Mouse (Mus musculus) MEL (cell line): ENCODE data around the gene Vstm5. TPM values are rescaled to one million over a fixed set of nuclear protein-coding genes. Genes with fewer than 3 reads are reported as not detected.
A peak's percentile ranks its signal among the peaks of the same experiment; 100 is the strongest.

Experiments used
- DNase-seq: peaks from one replicate; pipeline ENCODE4 v3.0.0; 2011; ENCODE audit warnings: low read depth, low spot score
- H3K27ac ChIP-seq: 2 replicates; pipeline ENCODE4 v1.5.1; 2012; ENCODE audit warnings: low read depth, mild to moderate bottlenecking, control low read depth, low read length, moderate library complexity; ENCODE audit not compliant: control insufficient read depth
- H3K27me3 ChIP-seq, 2 experiments: fragments of 150-350 bp in 1 of 2; sonication (generic) in 1 of 2; 2 replicates each; pipeline ENCODE4 v1.6.1; 2012; ENCODE audit warnings: low read length in 2 of 2, mild to moderate bottlenecking in 2 of 2, improper control_type of control experiment in 1 of 2, moderate library complexity in 1 of 2; ENCODE audit not compliant: insufficient read depth in 2 of 2, control insufficient read depth in 1 of 2
- H3K36me3 ChIP-seq, 2 experiments: 2 replicates each; pipeline ENCODE4 v1.6.1; 2012 to 2014; ENCODE audit warnings: low read length in 2 of 2, improper control_type of control experiment in 1 of 2, inconsistent platforms in 1 of 2, mild to moderate bottlenecking in 1 of 2; ENCODE audit not compliant: insufficient read depth in 2 of 2, control insufficient read depth in 1 of 2
- H3K4me1 ChIP-seq, 2 experiments: fragments of 150-350 bp in 1 of 2; sonication (generic) in 1 of 2; 2 replicates each; pipeline ENCODE4 v1.6.1; 2012; ENCODE audit warnings: low read length in 2 of 2, improper control_type of control experiment in 1 of 2, mild to moderate bottlenecking in 1 of 2; ENCODE audit not compliant: insufficient read depth in 2 of 2, control insufficient read depth in 1 of 2
- H3K4me3 ChIP-seq, 2 experiments: fragments of 150-350 bp in 1 of 2; sonication (generic) in 1 of 2; 2 replicates each; pipeline ENCODE4 v1.5.1; 2012; ENCODE audit warnings: low read depth in 2 of 2, low read length in 2 of 2, mild to moderate bottlenecking in 2 of 2, moderate library complexity in 2 of 2, control low read depth in 1 of 2, improper control_type of control experiment in 1 of 2; ENCODE audit not compliant: control insufficient read depth in 1 of 2, insufficient read depth in 1 of 2
- H3K79me2 ChIP-seq: 2 replicates; pipeline ENCODE4 v1.6.1; 2012; ENCODE audit warnings: mild to moderate bottlenecking, low read length, moderate library complexity; ENCODE audit not compliant: control insufficient read depth, poor library complexity, insufficient read depth
- H3K9ac ChIP-seq: 2 replicates; pipeline ENCODE4 v1.6.1; 2012; ENCODE audit warnings: low read depth, mild to moderate bottlenecking, control low read depth, low read length, moderate library complexity; ENCODE audit not compliant: control insufficient read depth, poor library complexity, severe bottlenecking
- H3K9me3 ChIP-seq: fragments of 150-350 bp; sonication (generic); replicated peaks from 2 replicates; pipeline ENCODE4 v1.6.1; 2012; ENCODE audit warnings: mild to moderate bottlenecking, low read length, improper control_type of control experiment, moderate library complexity; ENCODE audit not compliant: insufficient read depth
- BHLHE40 ChIP-seq: IDR thresholded peaks from 2 replicates; pipeline ENCODE4 v1.6.1; 2012; ENCODE audit warnings: low read depth, mild to moderate bottlenecking, inconsistent platforms, low read length, improper control_type of control experiment, borderline replicate concordance
- CHD2 ChIP-seq: IDR thresholded peaks from 2 replicates; pipeline ENCODE4 v1.6.1; 2011; ENCODE audit warnings: low read length, improper control_type of control experiment
- ELF1 ChIP-seq: IDR thresholded peaks from 2 replicates; pipeline ENCODE4 v1.6.1; 2014; ENCODE audit warnings: low read depth, mild to moderate bottlenecking, inconsistent platforms, low read length, improper control_type of control experiment, moderate library complexity
- EP300 ChIP-seq, 2 experiments: IDR thresholded peaks; 2 replicates each; pipeline ENCODE4 v1.6.1; 2011; ENCODE audit warnings: improper control_type of control experiment in 2 of 2, low read length in 2 of 2, low read depth in 1 of 2, mild to moderate bottlenecking in 1 of 2
- ETS1 ChIP-seq: IDR thresholded peaks from 2 replicates; pipeline ENCODE4 v1.6.1; 2012; ENCODE audit warnings: low read depth, mild to moderate bottlenecking, inconsistent platforms, low read length, improper control_type of control experiment, moderate library complexity
- GATA1 ChIP-seq: IDR thresholded peaks from 2 replicates; pipeline ENCODE4 v1.6.1; 2011; ENCODE audit warnings: low read depth, low read length, improper control_type of control experiment
- HCFC1 ChIP-seq: IDR thresholded peaks from 2 replicates; pipeline ENCODE4 v1.6.1; 2012; ENCODE audit warnings: low read depth, mild to moderate bottlenecking, inconsistent platforms, low read length, improper control_type of control experiment, moderate library complexity
- MAX ChIP-seq: IDR thresholded peaks from 2 replicates; pipeline ENCODE4 v1.6.1; 2011; ENCODE audit warnings: low read length, improper control_type of control experiment
- MAZ ChIP-seq: IDR thresholded peaks from 2 replicates; pipeline ENCODE4 v1.6.1; 2012; ENCODE audit warnings: low read depth, mild to moderate bottlenecking, inconsistent platforms, low read length, improper control_type of control experiment
- MYC ChIP-seq: IDR thresholded peaks from 2 replicates; pipeline ENCODE4 v1.6.1; 2011; ENCODE audit warnings: low read depth, mild to moderate bottlenecking, low read length, improper control_type of control experiment, moderate library complexity
- NELFE ChIP-seq: IDR thresholded peaks from 2 replicates; pipeline ENCODE4 v1.6.1; 2011; ENCODE audit warnings: low read depth, low read length, improper control_type of control experiment
- NRF1 ChIP-seq: IDR thresholded peaks from 2 replicates; pipeline ENCODE4 v1.6.1; 2014; ENCODE audit warnings: low read depth, mild to moderate bottlenecking, inconsistent platforms, low read length, improper control_type of control experiment, moderate library complexity; ENCODE audit not compliant: poor library complexity, insufficient read depth, severe bottlenecking
- POLR2AphosphoS2 ChIP-seq: IDR thresholded peaks from 2 replicates; pipeline ENCODE4 v1.6.1; 2011; ENCODE audit warnings: low read length, improper control_type of control experiment
- RAD21 ChIP-seq: IDR thresholded peaks from 2 replicates; pipeline ENCODE4 v1.6.1; 2011; ENCODE audit warnings: mild to moderate bottlenecking, low read depth, low read length, improper control_type of control experiment
- SIN3A ChIP-seq: IDR thresholded peaks from 2 replicates; pipeline ENCODE4 v1.6.1; 2012; ENCODE audit warnings: low read length, improper control_type of control experiment, inconsistent platforms
- TAL1 ChIP-seq: IDR thresholded peaks from 2 replicates; pipeline ENCODE4 v1.6.1; 2012; ENCODE audit warnings: mild to moderate bottlenecking, inconsistent platforms, low read length, moderate library complexity, mixed read lengths
- USF2 ChIP-seq, 2 experiments: IDR thresholded peaks; 2 replicates each; pipeline ENCODE4 v1.6.1; 2011 to 2012; ENCODE audit warnings: improper control_type of control experiment in 2 of 2, low read length in 2 of 2, borderline replicate concordance in 1 of 2, inconsistent platforms in 1 of 2, low read depth in 1 of 2, mild to moderate bottlenecking in 1 of 2; ENCODE audit not compliant: insufficient read depth in 1 of 2
- ZC3H11A ChIP-seq: IDR thresholded peaks from 2 replicates; pipeline ENCODE4 v1.6.1; 2012; ENCODE audit warnings: low read depth, mild to moderate bottlenecking, inconsistent platforms, low read length, improper control_type of control experiment
- ZKSCAN1 ChIP-seq: IDR thresholded peaks from 2 replicates; pipeline ENCODE4 v1.6.1; 2012; ENCODE audit warnings: low read depth, mild to moderate bottlenecking, inconsistent platforms, low read length, improper control_type of control experiment, moderate library complexity
- ZNF384 ChIP-seq: IDR thresholded peaks from 2 replicates; pipeline ENCODE4 v1.6.1; 2012; ENCODE audit warnings: low read depth, mild to moderate bottlenecking, inconsistent platforms, low read length, improper control_type of control experiment
- polyA plus RNA-seq, 2 experiments: library from polyadenylated mRNA; stranded (reverse) in 1 of 2; unstranded in 1 of 2; fragments of >175 nt in 1 of 2; fragments of >200 nt in 1 of 2; gene quantifications; 2 replicates each; pipeline versions ENCODE4 v1.2.1 to v1.2.4; 2012; ENCODE audit warnings: low replicate concordance in 2 of 2, low read depth in 1 of 2; ENCODE audit not compliant: insufficient read length in 2 of 2, insufficient read depth in 1 of 2, missing spikeins in 1 of 2
- total RNA-seq: library from RNA; depleted of rRNA; stranded (reverse); fragments of 300-350 nt; gene quantifications from 2 replicates; pipeline ENCODE4 v1.2.3, GENCODE M21; 2012

Vstm5 gene
- total and polyA plus RNA-seq, 3 experiments, result 23.5 to 27.0 TPM; not detected in 1

- H3K9ac ChIP-seq, result no peak overlapping the region
- H3K27me3 ChIP-seq, result peaks cover 0 to 1% of the 10 kb centered on the region in 2 experiments; a peak in 1 of 4 replicates
- TF ChIP-seq ELF1, result no peak
- 0 out of 2 replicates have a peak, but pooled peaks have one; percentile 16 for TF ChIP-seq NELFE
- no peak for TF ChIP-seq ZNF384
- 0 out of 2 replicates have a peak, but pooled peaks have one; percentile 14 for TF ChIP-seq MAX
- H3K4me3 ChIP-seq, result no peak overlapping the region
- peaks cover 13% of the 10 kb centered on the region for H3K79me2 ChIP-seq
- peaks cover 24 to 32% of the 10 kb centered on the region in 2 experiments for H3K4me1 ChIP-seq
- DNase-seq, result no peak
- no peak overlapping the region for H3K27ac ChIP-seq
- peaks cover 0 to 28% of the 10 kb centered on the region in 2 experiments; a peak in 2 of 4 replicates for H3K36me3 ChIP-seq
- no peaks in the 10 kb centered on the region for H3K9me3 ChIP-seq
Observed at GRCm38 (mm10) chr9:15237516-15238296, 1.1 kb upstream of the Vstm5 start.

DNA sequence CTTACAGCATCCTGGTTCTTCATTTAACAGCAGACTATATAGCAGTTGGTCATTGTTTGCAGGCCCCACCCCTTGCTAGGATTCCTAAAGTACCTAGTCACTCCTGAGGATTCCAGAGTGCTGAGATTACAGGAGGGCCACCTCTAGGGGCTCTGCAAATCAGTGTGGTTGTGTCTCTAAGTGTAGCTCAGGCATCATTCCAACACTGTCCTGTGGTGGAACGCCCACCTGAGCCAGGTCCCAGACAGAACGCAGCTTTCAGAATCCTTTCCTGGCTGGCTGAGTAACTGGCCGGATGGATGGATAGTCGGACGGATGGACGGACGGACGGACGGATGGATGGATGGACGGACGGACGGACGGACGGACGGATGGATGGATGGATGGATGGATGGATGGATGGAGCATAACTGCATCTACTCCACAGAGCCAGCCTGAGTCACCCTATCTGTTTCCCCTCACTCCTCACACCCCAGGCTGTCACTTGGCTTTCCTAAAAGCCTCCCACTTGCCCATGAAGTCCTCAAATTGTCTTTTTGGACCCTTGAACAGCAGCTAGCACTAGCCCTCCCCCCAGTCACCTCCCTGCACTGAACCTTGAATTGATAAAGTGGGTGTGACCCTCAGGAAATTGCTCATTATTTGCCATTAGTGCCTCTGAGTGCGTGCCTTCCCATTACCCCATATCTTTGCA, 401 bp upstream of the Vstm5 start:
- DNase-seq, result no peak
- Histone ChIP-seq H3K79me2 (peaks cover 13% of the 10 kb centered on the region), H3K27ac (no peak overlapping the region), H3K9ac (peak overlapping the region; percentile 70), H3K9me3 (no peaks in the 10 kb centered on the region), H3K27me3 (no peaks in the 10 kb centered on the region)
- TF ChIP-seq BHLHE40 (0 out of 2 replicates have a peak, but pooled peaks have one; percentile 3), EP300 (IDR thresholded peaks at IDR 0.05; ENCODE audit: low read depth in 1 of 2, low read length in 2 of 2) (peak; percentile 39 to 44; a peak in 2 of 4 replicates), GATA1 (peak; percentile 35; the same call in 1 of the 2 replicates), TAL1 (no peak)
- TF ChIP-seq, all 39 proteins: peak for 3
- Histone ChIP-seq H3K36me3 (peaks cover 0 to 28% of the 10 kb centered on the region in 2 experiments; a peak in 2 of 4 replicates), H3K4me3 (peak overlapping the region; percentile 70 to 80), H3K4me1 (peaks cover 24 to 32% of the 10 kb centered on the region in 2 experiments)

DNA sequence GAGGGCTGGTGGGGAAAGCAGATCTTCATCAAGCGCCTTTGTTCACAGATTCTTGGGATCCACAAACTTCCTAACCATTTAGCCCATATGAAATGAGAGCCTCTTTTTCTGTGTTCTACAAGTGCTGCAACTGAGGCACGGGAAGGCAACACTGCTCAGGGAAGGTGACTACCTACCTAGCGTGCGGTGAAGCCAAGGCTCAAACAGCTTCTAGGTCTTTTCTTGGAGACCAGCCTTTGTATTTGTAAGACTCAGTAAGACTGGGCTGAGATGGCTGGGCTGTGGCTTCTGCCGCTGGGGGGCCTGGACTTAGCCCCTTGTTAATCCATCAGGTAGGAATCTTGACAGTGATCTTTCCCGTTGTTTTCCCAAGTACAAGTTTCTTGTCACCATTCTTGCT, 1.2 kb downstream of the Vstm5 start:
- Histone ChIP-seq H3K27me3 (no peaks in the 10 kb centered on the region), H3K9me3 (no peaks in the 10 kb centered on the region)
- no peak for DNase-seq

More for the DNA sequence above, 1.2 kb downstream of the Vstm5 start:
- Histone ChIP-seq H3K9ac (peak overlapping the region; percentile 70), H3K4me1 (peaks cover 24 to 32% of the 10 kb centered on the region in 2 experiments), H3K27ac (no peak overlapping the region), H3K36me3 (peaks cover 0 to 28% of the 10 kb centered on the region in 2 experiments; a peak in 2 of 4 replicates), H3K4me3 (peak overlapping the region; percentile 70 to 80), H3K79me2 (peaks cover 13% of the 10 kb centered on the region)
- TF ChIP-seq NRF1 (no peak), MAZ (no peak), USF2 (IDR thresholded peaks at IDR 0.05; ENCODE audit: borderline replicate concordance in 1 of 2, insufficient read depth in 1 of 2, low read depth in 1 of 2, low read length in 2 of 2) (no peak), EP300 (IDR thresholded peaks at IDR 0.05; ENCODE audit: low read depth in 1 of 2, low read length in 2 of 2) (no peak), ELF1 (no peak), RAD21 (no peak), ETS1 (no peak), ZC3H11A (no peak), CHD2 (no peak), POLR2AphosphoS2 (no peak), MYC (no peak), ZNF384 (no peak), ZKSCAN1 (no peak), GATA1 (no peak), BHLHE40 (no peak), HCFC1 (no peak), SIN3A (no peak)
